Mouse (Mus musculus): ENCODE results near the gene Tjp2.

- TF ChIP-seq CTCF (IDR thresholded peaks at IDR 0.05; ENCODE audit: low read depth) (no peak), EP300 (IDR thresholded peaks at IDR 0.05; ENCODE audit: low read depth) (no peak)
Measured at GRCm38 (mm10) chr19:24195224-24195623, 29.6 kb downstream of the Tjp2 start.
